Mouse (Mus musculus) cerebellum, adult 8-10 months (tissue): ENCODE results near the gene Cbx6.

Experiments
- DNase-seq: peaks from one replicate; pipeline ENCODE4 v3.0.0; 2022

The Cbx6 gene

GRCm38 (mm10) chr15:79834130-79834880 lies at the start of gene Cbx6, which contains the start of gene Npcd:
TSS of gene Cbx6 (minus strand) at chr15:79834688.
TSS of gene Npcd (minus strand) at chr15:79834237.
- DNase-seq = peak; percentile 97

DNA sequence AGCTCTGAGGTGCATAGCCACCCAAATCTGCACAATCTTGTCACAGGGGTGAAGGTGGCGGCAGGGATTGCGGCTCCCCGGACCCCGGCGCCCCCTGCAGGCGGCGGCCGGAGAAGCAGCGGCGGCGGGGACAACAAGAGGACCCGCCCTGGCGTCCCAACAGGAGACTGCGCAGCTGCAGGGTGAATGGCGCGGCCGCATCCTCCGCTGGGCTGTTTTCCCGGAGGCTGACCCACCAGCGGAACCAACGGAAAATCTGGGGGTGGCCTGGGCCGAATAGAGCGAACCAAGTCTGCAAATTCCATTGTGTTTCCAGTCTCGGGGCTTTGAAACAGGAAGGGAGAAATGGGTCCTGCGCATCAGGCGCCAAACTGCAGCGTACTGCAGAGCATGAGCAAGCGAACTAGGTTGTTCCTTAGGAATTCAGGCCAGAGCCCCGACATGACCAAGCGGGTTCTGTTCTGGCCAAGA lies 48.9 kb upstream of the Cbx6 start:
- DNase-seq = peak; percentile 97

DNA sequence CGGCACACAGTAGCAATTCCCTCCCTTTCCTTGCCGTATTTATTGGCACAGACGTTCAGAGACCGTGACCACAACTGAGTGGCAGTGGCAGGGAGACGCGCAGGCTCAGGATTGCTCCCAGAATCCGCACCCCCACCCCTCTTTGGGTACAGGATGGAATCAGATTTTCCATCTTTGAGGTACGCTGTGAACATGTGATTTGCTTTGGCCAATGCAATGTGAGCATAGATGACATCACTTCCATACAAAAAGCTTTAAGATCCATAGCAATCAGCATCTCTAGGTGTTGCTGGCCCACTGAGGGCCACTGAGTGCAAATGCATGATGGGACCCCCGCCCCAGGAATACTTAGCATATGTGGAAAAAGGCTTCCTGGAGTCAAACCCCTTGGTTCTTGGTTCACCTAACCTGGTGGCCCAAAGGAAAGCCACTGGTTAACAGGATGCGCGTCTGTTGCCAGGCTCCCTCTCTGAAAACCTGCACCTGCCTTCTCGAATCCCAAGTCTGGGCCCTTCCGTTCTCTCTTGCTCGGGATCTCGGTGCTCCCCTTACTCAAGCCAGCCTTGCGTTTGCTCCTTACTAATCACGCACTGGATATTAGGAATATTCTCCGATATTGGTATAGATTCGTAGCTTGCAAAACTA lies 48.3 kb upstream of the Cbx6 start:
- DNase-seq = peak; percentile 50

DNA sequence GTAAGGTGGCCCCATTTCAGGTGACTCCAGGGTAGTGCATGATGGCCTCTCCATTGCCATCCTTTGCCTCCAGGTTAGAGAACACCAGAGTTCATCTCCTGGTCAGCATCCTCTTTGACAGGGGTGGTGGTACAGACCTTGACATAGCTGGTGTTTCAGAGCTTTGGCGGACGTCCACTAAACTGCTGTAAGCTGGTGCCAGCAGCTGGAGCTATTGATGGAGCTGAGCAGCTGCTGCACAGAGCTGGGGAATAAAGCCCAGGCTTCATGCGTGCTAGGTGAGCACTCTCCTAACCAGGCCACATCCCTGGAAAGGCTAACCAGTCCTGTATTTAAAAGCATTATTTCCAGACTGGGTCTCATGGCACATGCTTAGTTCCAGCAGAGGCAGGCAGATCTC lies 46.0 kb upstream of the Cbx6 start:
- no peak for DNase-seq

GRCm38 (mm10) chr15:79879319-79879718 lies 44.8 kb upstream of the Cbx6 start:
- DNase-seq = peak; percentile 34

DNA sequence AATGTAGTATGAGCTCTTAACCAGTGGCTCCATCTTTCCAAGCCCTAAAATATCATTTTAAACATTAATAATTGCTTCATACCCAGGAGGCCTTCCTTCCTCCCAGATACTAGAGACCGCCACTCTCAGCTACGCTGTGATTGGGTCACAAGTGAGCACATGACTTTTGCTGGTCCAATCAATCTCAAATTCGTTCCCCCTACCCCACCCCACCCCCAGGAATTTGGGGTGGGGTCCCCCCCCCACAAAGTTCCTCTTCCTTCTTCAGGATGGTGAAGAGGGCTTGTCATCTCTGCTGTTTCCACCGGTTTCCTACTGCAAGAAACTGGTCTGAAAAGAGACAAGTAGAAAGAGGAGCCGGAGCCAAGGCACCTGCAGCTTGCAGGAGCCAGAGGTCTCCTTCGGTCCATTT lies 44.2 kb upstream of the Cbx6 start:
- DNase-seq = no peak

- DNase-seq = no peak
Measured at GRCm38 (mm10) chr15:79875261-79875995, 40.9 kb upstream of the Cbx6 start.

GRCm38 (mm10) chr15:79873995-79874394 lies 39.5 kb upstream of the Cbx6 start:
- no peak for DNase-seq

DNA sequence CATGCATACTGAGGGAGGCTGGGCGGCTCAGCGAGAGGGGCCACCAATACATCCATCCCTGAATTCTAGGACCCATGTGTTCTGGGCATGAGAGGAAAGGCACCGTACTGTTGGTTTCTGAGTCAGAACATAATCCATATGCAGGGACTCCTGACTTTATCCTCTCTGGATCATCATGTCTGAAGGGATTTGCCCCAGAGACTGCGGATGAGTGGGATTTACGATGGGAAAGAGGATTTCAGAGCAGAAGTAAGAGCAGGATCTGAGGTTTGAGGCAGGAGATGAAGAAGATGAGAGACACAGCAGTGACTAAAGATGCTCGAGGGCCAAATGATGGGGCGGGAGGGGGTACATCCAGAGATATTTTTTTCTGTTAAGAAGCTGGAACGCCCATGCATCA lies 39.1 kb upstream of the Cbx6 start:
- DNase-seq = no peak

- no peak for DNase-seq
Measured at GRCm38 (mm10) chr15:79867260-79868002, 32.9 kb upstream of the Cbx6 start.

GRCm38 (mm10) chr15:79859821-79860220 lies 25.3 kb upstream of the Cbx6 start:
- DNase-seq = no peak

GRCm38 (mm10) chr15:79858979-79859378 lies 24.5 kb upstream of the Cbx6 start:
- DNase-seq = no peak

GRCm38 (mm10) chr15:79850143-79850542 lies 15.7 kb upstream of the Cbx6 start:
- DNase-seq = no peak

DNA sequence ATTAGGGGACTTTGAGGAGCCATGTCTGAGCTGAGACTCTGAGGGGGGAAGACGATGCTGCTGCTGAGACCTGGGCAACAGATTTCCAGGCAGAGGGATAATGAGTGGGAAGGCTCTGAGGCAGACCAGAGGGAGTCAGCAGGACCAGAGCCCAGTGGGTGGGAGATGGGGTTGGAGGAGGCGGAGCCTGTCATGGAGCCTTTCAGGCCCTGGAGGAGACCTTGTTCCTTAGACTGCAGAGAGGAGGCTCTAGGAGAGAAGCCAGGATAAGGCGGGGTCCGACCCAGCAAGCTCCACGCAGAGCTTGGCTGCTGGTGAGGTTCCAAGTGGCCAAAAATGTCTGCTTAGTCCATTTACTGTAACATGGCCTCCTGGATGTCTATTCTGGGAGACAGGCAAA lies 12.6 kb upstream of the Cbx6 start:
- DNase-seq = no peak

- DNase-seq = no peak
Measured at GRCm38 (mm10) chr15:79845986-79846385, 11.5 kb upstream of the Cbx6 start.

DNA sequence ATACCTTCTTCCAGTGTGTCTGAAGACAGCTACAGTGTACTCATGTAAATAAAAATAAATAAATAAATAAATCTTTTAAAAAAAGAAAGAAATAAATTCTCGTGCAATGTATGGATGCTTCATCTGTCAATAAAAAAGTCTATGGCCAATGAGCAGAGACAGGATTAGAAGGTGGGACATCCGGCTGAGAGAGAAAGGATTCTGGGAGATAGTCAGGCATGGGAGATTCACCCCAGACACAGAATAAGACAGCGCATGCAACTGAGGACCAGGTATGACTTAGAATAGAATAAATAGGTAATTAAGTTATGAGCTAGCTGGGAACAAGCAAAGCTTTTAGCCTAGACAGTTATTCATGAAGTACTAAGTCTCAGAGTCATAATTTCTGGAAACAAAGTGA lies 8.5 kb upstream of the Cbx6 start:
- DNase-seq = no peak

GRCm38 (mm10) chr15:79840281-79840680 lies 5.8 kb upstream of the Cbx6 start:
- DNase-seq = no peak

DNA sequence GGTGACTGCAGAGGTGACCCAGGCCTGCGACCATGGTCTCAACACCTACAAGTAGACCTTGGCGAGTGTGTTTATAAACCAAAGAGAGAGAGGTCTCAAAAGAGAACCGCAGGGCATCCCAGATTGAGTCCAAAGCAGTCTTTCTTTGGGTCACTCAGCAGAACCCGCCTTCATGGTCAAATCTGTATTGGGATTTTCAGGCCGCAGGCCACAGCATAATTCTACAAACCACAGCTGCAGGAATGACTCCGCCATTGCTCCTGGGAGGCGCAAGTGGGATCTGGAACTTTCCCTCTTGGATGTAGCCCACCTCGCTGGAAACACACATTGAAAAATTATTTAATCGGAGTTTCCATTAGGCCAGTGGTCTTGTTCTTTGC lies 383 bp upstream of the Cbx6 start:
- peak; percentile 32 for DNase-seq

- DNase-seq = peak; percentile 59
Measured at GRCm38 (mm10) chr15:79833251-79834050, 1.0 kb downstream of the Cbx6 start.

DNA sequence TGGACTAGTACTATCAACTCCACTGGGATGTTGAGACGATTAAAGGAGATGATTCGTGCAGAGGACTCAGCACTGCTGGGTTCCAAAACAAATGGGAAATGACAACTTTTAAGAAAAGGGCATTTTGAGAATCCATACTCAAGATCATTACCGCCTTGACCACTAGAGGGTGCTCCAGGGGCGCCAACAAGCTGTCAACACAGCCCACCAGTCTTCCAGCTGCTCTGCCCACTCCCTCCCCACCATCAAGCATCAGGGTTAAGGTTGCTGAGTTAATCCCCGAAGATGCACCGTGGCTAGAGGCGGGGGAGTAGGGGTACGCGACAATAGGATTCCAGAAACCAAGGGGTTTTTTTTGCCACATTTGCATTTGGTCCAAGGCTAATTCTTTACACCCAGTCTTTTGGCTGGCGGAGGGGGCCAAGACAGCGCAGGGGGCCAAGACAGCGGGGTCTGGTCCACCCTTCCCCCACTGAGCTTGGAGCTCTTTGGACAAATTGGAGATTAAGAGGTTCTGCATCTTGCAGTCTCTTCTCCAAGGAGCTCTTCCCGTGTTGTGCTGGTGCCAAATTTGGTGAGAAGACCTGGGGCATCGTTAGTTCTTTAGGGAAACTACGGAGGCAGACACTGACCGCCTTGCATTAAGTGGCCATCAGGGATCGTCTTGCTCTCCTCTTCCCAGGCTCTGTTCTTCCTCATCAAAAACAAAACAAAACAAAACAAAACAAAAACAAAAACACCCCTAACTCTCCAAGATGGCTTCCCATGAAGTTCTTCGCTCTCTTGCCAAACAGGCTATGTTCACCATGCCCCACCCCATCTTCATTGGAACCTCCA lies 2.2 kb downstream of the Cbx6 start:
- DNase-seq = peak; percentile 79

DNA sequence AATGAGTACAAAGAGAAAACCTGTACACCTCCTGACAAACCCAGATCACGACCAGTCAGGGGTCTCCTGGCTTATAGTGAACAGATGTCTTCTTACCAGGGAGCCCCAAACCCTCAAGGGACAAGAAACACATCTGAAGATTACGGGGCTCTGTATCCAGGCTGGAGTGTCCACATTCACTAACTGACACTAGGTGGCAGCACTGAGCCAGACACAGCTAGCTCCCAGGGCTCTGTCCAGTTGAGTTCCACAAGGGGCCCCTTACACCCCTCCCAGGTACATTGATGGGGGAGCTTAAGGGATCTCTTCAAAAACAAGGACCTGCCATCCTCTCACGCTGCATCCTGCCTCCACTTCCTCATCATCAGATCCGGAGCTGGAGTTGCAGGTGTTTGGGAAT lies 4.1 kb downstream of the Cbx6 start:
- DNase-seq = peak; percentile 84
